Mouse (Mus musculus): ENCODE data around the gene Nav2.

GRCm38 (mm10) chr7:49452274-49452673 lies 543.8 kb downstream of the Nav2 start:
- TF ChIP-seq CTCF (IDR thresholded peaks at IDR 0.05; ENCODE audit: borderline replicate concordance, insufficient read depth, low read depth, low read length) = no peak
- no peak for TF ChIP-seq POLR2A (IDR thresholded peaks at IDR 0.05; ENCODE audit: borderline replicate concordance, insufficient read depth, low read length)

Measured in cerebellum, adult 2 months (tissue).